Mouse (Mus musculus) liver, embryonic 14.5 days (tissue): ENCODE measurements around the gene Pole4. TPM values are rescaled to one million over a fixed set of nuclear protein-coding genes. Genes with fewer than 3 reads are reported as not detected.

Experiments
- ATAC-seq: fragments of 200-750 bp; cut with Nextera tagmentation; 2 replicates; pipeline ENCODE4 v1.8.0; 2017; ENCODE audit warnings: moderate number of reproducible peaks, mild to moderate bottlenecking, moderate library complexity; ENCODE audit not compliant: insufficient read depth
- DNase-seq, 3 experiments: peaks; one replicate each; pipeline ENCODE4 v3.0.0-alpha.2; 2012 to 2013; ENCODE audit warnings: low read depth in 3 of 3, low spot score in 3 of 3
- H3K27ac ChIP-seq: fragments of 300-500 bp; sonication (generic); 2 replicates; pipeline ENCODE4 v1.5.1; 2014; ENCODE audit warnings: moderate library complexity, mild to moderate bottlenecking, control low read depth, inconsistent platforms
- H3K27me3 ChIP-seq: fragments of 300-500 bp; sonication (generic); 2 replicates; pipeline ENCODE4 v1.6.1; 2014; ENCODE audit warnings: mild to moderate bottlenecking, low read length, moderate library complexity; ENCODE audit not compliant: control insufficient read depth, insufficient read depth
- H3K36me3 ChIP-seq: fragments of 300-500 bp; sonication (generic); replicated peaks from 2 replicates; pipeline ENCODE4 v1.6.1; 2014; ENCODE audit warnings: low read depth; ENCODE audit not compliant: control insufficient read depth, insufficient read depth
- H3K4me1 ChIP-seq, 2 experiments: fragments of 200-500 bp in 1 of 2; fragments of 300-500 bp in 1 of 2; sonication (generic) in 1 of 2; replicated peaks; 2 replicates each; pipeline ENCODE4 v1.6.1; 2012 to 2014; ENCODE audit warnings: antibody characterized with exemption in 1 of 2, inconsistent platforms in 1 of 2, low read length in 1 of 2; ENCODE audit not compliant: control insufficient read depth in 2 of 2, insufficient read depth in 2 of 2
- H3K4me2 ChIP-seq: fragments of 300-500 bp; sonication (generic); 2 replicates; pipeline ENCODE4 v1.6.1; 2014; ENCODE audit warnings: low read depth, mild to moderate bottlenecking, control low read depth, moderate library complexity
- H3K4me3 ChIP-seq, 2 experiments: fragments of 200-500 bp in 1 of 2; fragments of 300-500 bp in 1 of 2; sonication (generic) in 1 of 2; 2 replicates each; pipeline ENCODE4 v1.5.1; 2012 to 2014; ENCODE audit warnings: low read depth in 2 of 2, low read length in 2 of 2, mild to moderate bottlenecking in 2 of 2, control low read depth in 1 of 2, inconsistent platforms in 1 of 2, moderate library complexity in 1 of 2; ENCODE audit not compliant: insufficient read depth in 1 of 2
- H3K9ac ChIP-seq: fragments of 300-500 bp; sonication (generic); replicated peaks from 2 replicates; pipeline ENCODE4 v1.6.1; 2014; ENCODE audit warnings: mild to moderate bottlenecking, control low read depth, moderate library complexity
- H3K9me3 ChIP-seq: fragments of 300-500 bp; sonication (generic); 2 replicates; pipeline ENCODE4 v1.6.1; 2016; ENCODE audit warnings: low read length, mixed read lengths; ENCODE audit not compliant: control insufficient read depth
- CTCF ChIP-seq: IDR thresholded peaks from 2 replicates; pipeline ENCODE4 v1.5.1; 2016; ENCODE audit warnings: antibody characterized with exemption, low read depth, control low read depth
- EP300 ChIP-seq: IDR thresholded peaks from 2 replicates; pipeline ENCODE4 v1.6.1; 2016; ENCODE audit warnings: antibody characterized with exemption, low read depth
- WGBS: fragments of 180-500 bp; shearing (Covaris S2); extraction: QIAGEN DNeasy Blood & Tissue Kit; methylation state at CpG from one replicate; pipeline ENCODE4 v1.1.7; 2014; ENCODE audit not compliant: insufficient replicate concordance; 5-methylcytosine and 5-hydroxymethylcytosine counted together
- polyA plus RNA-seq, 2 experiments: library from polyadenylated mRNA; depleted of rRNA in 1 of 2; stranded (reverse) in 1 of 2; unstranded in 1 of 2; fragments of >200 nt; fragmentation: Nextera tagmentation in 1 of 2; extraction: Ambion mirVana in 1 of 2; gene quantifications; 2 replicates each; pipeline versions ENCODE4 v1.2.1 to v1.2.3; 2012 to 2014

Pole4 gene
- polyA plus RNA-seq, 2 experiments: 15.3 to 53.5 TPM

DNA sequence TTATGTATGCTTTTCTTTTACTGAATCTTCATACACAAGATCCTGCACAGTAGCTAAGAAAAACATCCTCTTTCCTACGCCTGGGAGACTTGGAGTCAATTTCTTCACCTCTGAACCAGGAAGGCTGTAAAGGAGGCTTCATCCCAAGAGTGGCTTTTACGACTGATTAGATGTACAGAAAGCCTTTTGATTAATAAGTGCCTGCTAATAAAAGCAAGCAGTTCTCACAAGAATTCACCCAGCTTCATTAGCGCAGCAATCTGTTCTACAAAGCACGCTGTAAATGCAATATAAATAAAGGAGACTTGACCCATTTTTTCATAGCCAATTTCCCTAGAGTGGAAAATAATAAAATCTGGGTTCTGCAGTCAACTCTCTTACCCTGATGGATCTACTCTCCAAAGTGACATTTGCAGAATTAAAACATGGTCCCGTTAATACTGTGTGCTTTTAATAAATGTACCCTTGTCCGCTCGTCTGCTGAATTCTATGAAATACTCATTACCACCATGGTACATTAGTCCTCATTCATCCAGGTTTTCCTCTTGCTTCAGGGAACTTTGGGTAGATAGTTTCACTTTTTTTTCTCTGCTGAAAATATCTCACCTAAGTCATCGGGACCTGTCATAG is 109.6 kb downstream of the Pole4 start:
- H3K9ac ChIP-seq: no peak overlapping the region
- no peak overlapping the region for H3K4me3 ChIP-seq
- ATAC-seq (no peak), DNase-seq (no peak)
- no peak overlapping the region for H3K27ac ChIP-seq
- no peaks in the 10 kb centered on the region for H3K4me1 ChIP-seq
- whole genome bisulfite sequencing: 68% methylated on average over 8 of the region's 8 CpGs
- H3K36me3 ChIP-seq: no peaks in the 10 kb centered on the region
- H3K27me3 ChIP-seq: no peaks in the 10 kb centered on the region
- no peak for TF ChIP-seq CTCF
- no peak for TF ChIP-seq EP300
- H3K9me3 ChIP-seq: no peaks in the 10 kb centered on the region
- H3K4me2 ChIP-seq: no peak overlapping the region

GRCm38 (mm10) chr6:82589387-82589786 is 115.8 kb downstream of the Pole4 start:
- no peak for DNase-seq

GRCm38 (mm10) chr6:82585396-82585795 is 119.8 kb downstream of the Pole4 start:
- Histone ChIP-seq H3K9me3 (no peaks in the 10 kb centered on the region), H3K27ac (no peak overlapping the region), H3K36me3 (no peaks in the 10 kb centered on the region), H3K27me3 (no peaks in the 10 kb centered on the region), H3K4me3 (no peak overlapping the region), H3K4me2 (no peak overlapping the region), H3K4me1 (no peaks in the 10 kb centered on the region), H3K9ac (no peak overlapping the region)
- ATAC-seq (no peak), DNase-seq (no peak)
- 42% methylated on average over 5 of the region's 6 CpGs for WGBS
- TF ChIP-seq CTCF: no peak
- no peak for TF ChIP-seq EP300

More at GRCm38 (mm10) chr6:82589387-82589786, 115.8 kb downstream of the Pole4 start:
- no peak overlapping the region for H3K27ac ChIP-seq
- no peak overlapping the region for H3K4me2 ChIP-seq
- no peak for TF ChIP-seq CTCF
- no peak for TF ChIP-seq EP300
- no peak for ATAC-seq
- H3K4me1 ChIP-seq: no peaks in the 10 kb centered on the region
- H3K9me3 ChIP-seq: no peaks in the 10 kb centered on the region
- no peaks in the 10 kb centered on the region for H3K36me3 ChIP-seq
- H3K9ac ChIP-seq: no peak overlapping the region
- no peaks in the 10 kb centered on the region for H3K27me3 ChIP-seq
- 64% methylated on average over 7 of the region's 7 CpGs for WGBS
- no peak overlapping the region for H3K4me3 ChIP-seq

- Histone ChIP-seq H3K4me3 (no peak overlapping the region), H3K9ac (no peak overlapping the region), H3K4me1 (no peaks in the 10 kb centered on the region), H3K27ac (no peak overlapping the region), H3K4me2 (no peak overlapping the region), H3K9me3 (no peaks in the 10 kb centered on the region), H3K36me3 (no peaks in the 10 kb centered on the region), H3K27me3 (no peaks in the 10 kb centered on the region)
- no peak for DNase-seq
- WGBS: 47% methylated on average over 5 of the region's 5 CpGs
- ATAC-seq: no peak
- no peak for TF ChIP-seq CTCF
- TF ChIP-seq EP300: no peak
Measured at GRCm38 (mm10) chr6:82575445-82575844, 129.7 kb downstream of the Pole4 start.

Other genes starting within 250 kb of the Pole4 start
- 2.4 and 3.2 TPM in 2 replicates for gene Hk2, start 69.1 kb upstream of the Pole4 start, polyA plus RNA-seq (2012; rRNA removed)
- gene Hk2, start 69.1 kb upstream of the Pole4 start, polyA plus RNA-seq (2014; fragmentation: Nextera tagmentation; extraction: Ambion mirVana): 2.5 and 5.6 TPM in 2 replicates
- gene Sema4f, start 234.4 kb upstream of the Pole4 start, polyA plus RNA-seq (2012; rRNA removed): 0.03 and 0.04 TPM in 2 replicates
- gene Sema4f, start 234.4 kb upstream of the Pole4 start, polyA plus RNA-seq (2014; fragmentation: Nextera tagmentation; extraction: Ambion mirVana): not detected in 2 replicates
- gene M1ap, start 241.5 kb upstream of the Pole4 start, polyA plus RNA-seq (2012; rRNA removed): 7.7 and 9.4 TPM in 2 replicates
- gene M1ap, start 241.5 kb upstream of the Pole4 start, polyA plus RNA-seq (2014; fragmentation: Nextera tagmentation; extraction: Ambion mirVana): 14.4 and 15.0 TPM in 2 replicates